ENCODE assay signal across 9 mouse cellular contexts in genomic region chr8:77009425-77009824, GRCm38 (mm10).
DNase-seq lines count a peak whose midpoint lies in the region; ATAC-seq and TF ChIP-seq lines count a peak whose summit lies in the region.
"Had no signal": no experiment of that assay in that cellular context is flagged by ENCODE, and none has a peak within 500 bp of the region (broad histone marks: within the 10 kb centered on the region; RNA-seq: fewer than 3 reads in every experiment).

No protein-coding gene starts in this region.

- no peak overlapping the region for H3K4me3 ChIP-seq in hindbrain, embryonic 10.5 days
- H3K4me3 ChIP-seq in hindbrain, embryonic 11.5 days (ENCODE audit: low read depth, low read length) = no peak overlapping the region
- H3K4me3 ChIP-seq in midbrain, postnatal 0 days (ENCODE audit: low read depth, low read length) = no peak overlapping the region
- H3K4me3 ChIP-seq: lung, embryonic 15.5 days had no signal

- no peaks in the 10 kb centered on the region for H3K9me3 ChIP-seq in hindbrain, embryonic 10.5 days
- H3K9me3 ChIP-seq in hindbrain, embryonic 11.5 days (ENCODE audit: control insufficient read depth, low read length) = no peaks in the 10 kb centered on the region
- H3K9me3 ChIP-seq in midbrain, postnatal 0 days (ENCODE audit: low read length) = no peaks in the 10 kb centered on the region
- H3K9me3 ChIP-seq: lung, embryonic 15.5 days had no signal

- no peak overlapping the region for H3K27ac ChIP-seq in hindbrain, embryonic 10.5 days
- no peak overlapping the region for H3K27ac ChIP-seq in hindbrain, embryonic 11.5 days (ENCODE audit: low read depth, low read length)
- H3K27ac ChIP-seq in midbrain, postnatal 0 days (ENCODE audit: low read depth, low read length) = no peak overlapping the region
- H3K27ac ChIP-seq: lung, embryonic 15.5 days had no signal

- no peak overlapping the region for H3K9ac ChIP-seq in hindbrain, embryonic 11.5 days (ENCODE audit: low read depth, low read length)
- no peak overlapping the region for H3K9ac ChIP-seq in midbrain, postnatal 0 days (replicated peaks; ENCODE audit: low read length, poor library complexity, severe bottlenecking)
- H3K9ac ChIP-seq: lung, embryonic 15.5 days had no signal

- no peak overlapping the region for H3K4me2 ChIP-seq in hindbrain, embryonic 11.5 days (replicated peaks; ENCODE audit: low read depth, low read length)
- H3K4me2 ChIP-seq in midbrain, postnatal 0 days (ENCODE audit: low read depth, low read length, poor library complexity, severe bottlenecking) = no peak overlapping the region
- H3K4me2 ChIP-seq: lung, embryonic 15.5 days had no signal

- ATAC-seq in hindbrain, embryonic 11.5 days (ENCODE audit: low FRiP score) = no peak
- ATAC-seq in midbrain, postnatal 0 days (ENCODE audit: low FRiP score) = no peak

- WGBS in hindbrain, embryonic 10.5 days = 71% methylated on average over 10 of the region's 10 CpGs
- 73% methylated on average over 10 of the region's 10 CpGs for WGBS in hindbrain, embryonic 11.5 days
- WGBS in midbrain, postnatal 0 days = 54% methylated on average over 10 of the region's 10 CpGs

- H3K27me3 ChIP-seq in hindbrain, embryonic 10.5 days (ENCODE audit: insufficient read depth, poor library complexity, severe bottlenecking) = no peaks in the 10 kb centered on the region
- no peaks in the 10 kb centered on the region for H3K27me3 ChIP-seq in hindbrain, embryonic 11.5 days (ENCODE audit: control insufficient read depth, insufficient read depth, low read length)
- H3K27me3 ChIP-seq in midbrain, postnatal 0 days (ENCODE audit: insufficient read depth, low read length) = no peaks in the 10 kb centered on the region
- H3K27me3 ChIP-seq: lung, embryonic 15.5 days had no signal

- no peaks in the 10 kb centered on the region for H3K36me3 ChIP-seq in hindbrain, embryonic 10.5 days
- no peaks in the 10 kb centered on the region for H3K36me3 ChIP-seq in hindbrain, embryonic 11.5 days (ENCODE audit: control insufficient read depth, insufficient read depth, low read length)
- no peaks in the 10 kb centered on the region for H3K36me3 ChIP-seq in midbrain, postnatal 0 days (ENCODE audit: insufficient read depth, low read length)
- H3K36me3 ChIP-seq: lung, embryonic 15.5 days had no signal

- DNase-seq in hindbrain, embryonic 10.5 days (ENCODE audit: low spot score) = peak; percentile 6
- no peak for DNase-seq in hindbrain, embryonic 11.5 days (ENCODE audit: low spot score)
- peak; percentile 41 for DNase-seq in cerebellum, adult 9-11 months
- peak; percentile 17 for DNase-seq in gastrocnemius, postnatal 10 days
- peak; percentile 66 for DNase-seq in midbrain, postnatal 0 days (ENCODE audit: low spot score)
- DNase-seq in left cerebral cortex, postnatal 14 days (ENCODE audit: low spot score in 2 of 2) = no peak
- DNase-seq in adrenal gland, adult 2 months = no peak
- DNase-seq in kidney, adult 18-20 months = no peak

- intact Hi-C loops in left cerebral cortex, postnatal 14 days (cut with DNase I) = no loop called here

- no peak for TF ChIP-seq CTCF in midbrain, postnatal 0 days (IDR thresholded peaks at IDR 0.05)

- no peaks in the 10 kb centered on the region for H3K4me1 ChIP-seq in hindbrain, embryonic 10.5 days (replicated peaks)
- no peaks in the 10 kb centered on the region for H3K4me1 ChIP-seq in hindbrain, embryonic 11.5 days (replicated peaks; ENCODE audit: control insufficient read depth, insufficient read depth, low read length)
- no peaks in the 10 kb centered on the region for H3K4me1 ChIP-seq in midbrain, postnatal 0 days (ENCODE audit: insufficient read depth, low read length)
- H3K4me1 ChIP-seq: lung, embryonic 15.5 days had no signal

Comparison
In these comparisons a context has a peak if more than half of its experiments do, and no peak if none do; other contexts are left out.
1. DNase-seq: peak in hindbrain, embryonic 10.5 days (single experiment), cerebellum, adult 9-11 months (single experiment), gastrocnemius, postnatal 10 days (single experiment) and midbrain, postnatal 0 days (single experiment); none in hindbrain, embryonic 11.5 days (single experiment), left cerebral cortex, postnatal 14 days (0 of 2), adrenal gland, adult 2 months (single experiment) and kidney, adult 18-20 months (single experiment).